Mouse (Mus musculus) MEL (cell line): Measurements from ENCODE around the gene Cartpt. TPM values are rescaled to one million over a fixed set of nuclear protein-coding genes. Genes with fewer than 3 reads are reported as not detected.

Experiments
- DNase-seq: peaks from one replicate; pipeline ENCODE4 v3.0.0; 2011; ENCODE audit warnings: low read depth, low spot score
- H3K27ac ChIP-seq: 2 replicates; pipeline ENCODE4 v1.5.1; 2012; ENCODE audit warnings: low read depth, mild to moderate bottlenecking, control low read depth, low read length, moderate library complexity; ENCODE audit not compliant: control insufficient read depth
- H3K27me3 ChIP-seq, 2 experiments: fragments of 150-350 bp in 1 of 2; sonication (generic) in 1 of 2; 2 replicates each; pipeline ENCODE4 v1.6.1; 2012; ENCODE audit warnings: low read length in 2 of 2, mild to moderate bottlenecking in 2 of 2, improper control_type of control experiment in 1 of 2, moderate library complexity in 1 of 2; ENCODE audit not compliant: insufficient read depth in 2 of 2, control insufficient read depth in 1 of 2
- H3K36me3 ChIP-seq, 2 experiments: 2 replicates each; pipeline ENCODE4 v1.6.1; 2012 to 2014; ENCODE audit warnings: low read length in 2 of 2, improper control_type of control experiment in 1 of 2, inconsistent platforms in 1 of 2, mild to moderate bottlenecking in 1 of 2; ENCODE audit not compliant: insufficient read depth in 2 of 2, control insufficient read depth in 1 of 2
- H3K4me1 ChIP-seq, 2 experiments: fragments of 150-350 bp in 1 of 2; sonication (generic) in 1 of 2; 2 replicates each; pipeline ENCODE4 v1.6.1; 2012; ENCODE audit warnings: low read length in 2 of 2, improper control_type of control experiment in 1 of 2, mild to moderate bottlenecking in 1 of 2; ENCODE audit not compliant: insufficient read depth in 2 of 2, control insufficient read depth in 1 of 2
- H3K4me3 ChIP-seq, 2 experiments: fragments of 150-350 bp in 1 of 2; sonication (generic) in 1 of 2; 2 replicates each; pipeline ENCODE4 v1.5.1; 2012; ENCODE audit warnings: low read depth in 2 of 2, low read length in 2 of 2, mild to moderate bottlenecking in 2 of 2, moderate library complexity in 2 of 2, control low read depth in 1 of 2, improper control_type of control experiment in 1 of 2; ENCODE audit not compliant: control insufficient read depth in 1 of 2, insufficient read depth in 1 of 2
- H3K79me2 ChIP-seq: 2 replicates; pipeline ENCODE4 v1.6.1; 2012; ENCODE audit warnings: mild to moderate bottlenecking, low read length, moderate library complexity; ENCODE audit not compliant: control insufficient read depth, poor library complexity, insufficient read depth
- H3K9ac ChIP-seq: 2 replicates; pipeline ENCODE4 v1.6.1; 2012; ENCODE audit warnings: low read depth, mild to moderate bottlenecking, control low read depth, low read length, moderate library complexity; ENCODE audit not compliant: control insufficient read depth, poor library complexity, severe bottlenecking
- H3K9me3 ChIP-seq: fragments of 150-350 bp; sonication (generic); replicated peaks from 2 replicates; pipeline ENCODE4 v1.6.1; 2012; ENCODE audit warnings: mild to moderate bottlenecking, low read length, improper control_type of control experiment, moderate library complexity; ENCODE audit not compliant: insufficient read depth
- BHLHE40 ChIP-seq: IDR thresholded peaks from 2 replicates; pipeline ENCODE4 v1.6.1; 2012; ENCODE audit warnings: low read depth, mild to moderate bottlenecking, inconsistent platforms, low read length, improper control_type of control experiment, borderline replicate concordance
- CHD1 ChIP-seq: IDR thresholded peaks from 2 replicates; pipeline ENCODE4 v1.6.1; 2012; ENCODE audit warnings: low read depth, mild to moderate bottlenecking, inconsistent platforms, low read length, improper control_type of control experiment
- CTCF ChIP-seq, 3 experiments: IDR thresholded peaks in 2 of 3; conservative IDR thresholded peaks in 1 of 3; 2 replicates each; pipeline ENCODE4 v1.5.1; 2011 to 2012; ENCODE audit warnings: low read length in 3 of 3, low read depth in 2 of 3, mild to moderate bottlenecking in 2 of 3, improper control_type of control experiment in 1 of 3, inconsistent platforms in 1 of 3, mixed read lengths in 1 of 3, moderate library complexity in 1 of 3; ENCODE audit not compliant: control insufficient read depth in 1 of 3, insufficient read depth in 1 of 3, poor library complexity in 1 of 3, severe bottlenecking in 1 of 3
- E2F4 ChIP-seq: IDR thresholded peaks from 2 replicates; pipeline ENCODE4 v1.6.1; 2011; ENCODE audit warnings: low read depth, low read length, improper control_type of control experiment, borderline replicate concordance
- GABPA ChIP-seq: IDR thresholded peaks from 2 replicates; pipeline ENCODE4 v1.6.1; 2012; ENCODE audit warnings: low read depth, mild to moderate bottlenecking, inconsistent platforms, low read length, improper control_type of control experiment, moderate library complexity
- JUND ChIP-seq: IDR thresholded peaks from 2 replicates; pipeline ENCODE4 v1.6.1; 2011; ENCODE audit warnings: low read depth, mild to moderate bottlenecking, improper control_type of control experiment, low read length
- MAFK ChIP-seq: IDR thresholded peaks from 2 replicates; pipeline ENCODE4 v1.6.1; 2011; ENCODE audit warnings: low read depth, mild to moderate bottlenecking, low read length, improper control_type of control experiment, borderline replicate concordance
- MAZ ChIP-seq: IDR thresholded peaks from 2 replicates; pipeline ENCODE4 v1.6.1; 2012; ENCODE audit warnings: low read depth, mild to moderate bottlenecking, inconsistent platforms, low read length, improper control_type of control experiment
- MEF2A ChIP-seq: IDR thresholded peaks from 2 replicates; pipeline ENCODE4 v1.6.1; 2014; ENCODE audit warnings: low read depth, mild to moderate bottlenecking, inconsistent platforms, low read length, improper control_type of control experiment; ENCODE audit not compliant: poor library complexity, insufficient replicate concordance, severe bottlenecking; ENCODE audit errors: extremely low read depth
- NRF1 ChIP-seq: IDR thresholded peaks from 2 replicates; pipeline ENCODE4 v1.6.1; 2014; ENCODE audit warnings: low read depth, mild to moderate bottlenecking, inconsistent platforms, low read length, improper control_type of control experiment, moderate library complexity; ENCODE audit not compliant: poor library complexity, insufficient read depth, severe bottlenecking
- POLR2A ChIP-seq, 2 experiments: IDR thresholded peaks; 2 replicates each; pipeline ENCODE4 v1.6.1; 2011 to 2012; ENCODE audit warnings: low read length in 2 of 2, mild to moderate bottlenecking in 2 of 2, control low read depth in 1 of 2, improper control_type of control experiment in 1 of 2, low read depth in 1 of 2, moderate library complexity in 1 of 2; ENCODE audit not compliant: control insufficient read depth in 1 of 2, insufficient read depth in 1 of 2, poor library complexity in 1 of 2
- POLR2AphosphoS2 ChIP-seq: IDR thresholded peaks from 2 replicates; pipeline ENCODE4 v1.6.1; 2011; ENCODE audit warnings: low read length, improper control_type of control experiment
- POLR2AphosphoS5 ChIP-seq: IDR thresholded peaks from 2 replicates; pipeline ENCODE4 v1.6.1; 2012; ENCODE audit warnings: low read depth, borderline replicate concordance, mild to moderate bottlenecking, inconsistent platforms, low read length, moderate library complexity, mixed read lengths
- RCOR1 ChIP-seq: IDR thresholded peaks from 2 replicates; pipeline ENCODE4 v1.6.1; 2012; ENCODE audit warnings: low read depth, mild to moderate bottlenecking, inconsistent platforms, low read length, improper control_type of control experiment
- SIN3A ChIP-seq: IDR thresholded peaks from 2 replicates; pipeline ENCODE4 v1.6.1; 2012; ENCODE audit warnings: low read length, improper control_type of control experiment, inconsistent platforms
- SMC3 ChIP-seq: IDR thresholded peaks from 2 replicates; pipeline ENCODE4 v1.6.1; 2011; ENCODE audit warnings: low read depth, low read length, improper control_type of control experiment
- TAL1 ChIP-seq: IDR thresholded peaks from 2 replicates; pipeline ENCODE4 v1.6.1; 2012; ENCODE audit warnings: mild to moderate bottlenecking, inconsistent platforms, low read length, moderate library complexity, mixed read lengths
- UBTF ChIP-seq: IDR thresholded peaks from 2 replicates; pipeline ENCODE4 v1.6.1; 2012; ENCODE audit warnings: low read depth, mild to moderate bottlenecking, inconsistent platforms, low read length, improper control_type of control experiment, moderate library complexity, borderline replicate concordance; ENCODE audit not compliant: insufficient read depth
- USF1 ChIP-seq: IDR thresholded peaks from 2 replicates; pipeline ENCODE4 v1.6.1; 2014; ENCODE audit warnings: low read depth, mild to moderate bottlenecking, inconsistent platforms, low read length, improper control_type of control experiment, moderate library complexity
- ZC3H11A ChIP-seq: IDR thresholded peaks from 2 replicates; pipeline ENCODE4 v1.6.1; 2012; ENCODE audit warnings: low read depth, mild to moderate bottlenecking, inconsistent platforms, low read length, improper control_type of control experiment
- ZKSCAN1 ChIP-seq: IDR thresholded peaks from 2 replicates; pipeline ENCODE4 v1.6.1; 2012; ENCODE audit warnings: low read depth, mild to moderate bottlenecking, inconsistent platforms, low read length, improper control_type of control experiment, moderate library complexity
- ZMIZ1 ChIP-seq: IDR thresholded peaks from 2 replicates; pipeline ENCODE4 v1.6.1; 2012; ENCODE audit warnings: low read depth, mild to moderate bottlenecking, inconsistent platforms, low read length, improper control_type of control experiment, moderate library complexity
- ZNF384 ChIP-seq: IDR thresholded peaks from 2 replicates; pipeline ENCODE4 v1.6.1; 2012; ENCODE audit warnings: low read depth, mild to moderate bottlenecking, inconsistent platforms, low read length, improper control_type of control experiment
- polyA plus RNA-seq, 2 experiments: library from polyadenylated mRNA; stranded (reverse) in 1 of 2; unstranded in 1 of 2; fragments of >175 nt in 1 of 2; fragments of >200 nt in 1 of 2; gene quantifications; 2 replicates each; pipeline versions ENCODE4 v1.2.1 to v1.2.4; 2012; ENCODE audit warnings: low replicate concordance in 2 of 2, low read depth in 1 of 2; ENCODE audit not compliant: insufficient read length in 2 of 2, insufficient read depth in 1 of 2, missing spikeins in 1 of 2
- total RNA-seq: library from RNA; depleted of rRNA; stranded (reverse); fragments of 300-350 nt; gene quantifications from 2 replicates; pipeline ENCODE4 v1.2.3, GENCODE M21; 2012

The Cartpt gene
- total and polyA plus RNA-seq, 3 experiments: not detected

GRCm38 (mm10) chr13:99937741-99938140 lies 36.9 kb upstream of the Cartpt start:
- DNase-seq: no peak

GRCm38 (mm10) chr13:99932406-99932805 lies 31.5 kb upstream of the Cartpt start:
- Histone ChIP-seq H3K36me3 (no peaks in the 10 kb centered on the region), H3K9me3 (no peaks in the 10 kb centered on the region), H3K4me3 (no peak overlapping the region), H3K27me3 (no peaks in the 10 kb centered on the region), H3K79me2 (no peaks in the 10 kb centered on the region), H3K4me1 (no peaks in the 10 kb centered on the region), H3K27ac (no peak overlapping the region), H3K9ac (no peak overlapping the region)
- DNase-seq: no peak
- TF ChIP-seq ZKSCAN1 (no peak), ZNF384 (no peak), MAFK (no peak), JUND (no peak), MEF2A (no peak), NRF1 (no peak), USF1 (no peak)

More at GRCm38 (mm10) chr13:99937741-99938140, 36.9 kb upstream of the Cartpt start:
- Histone ChIP-seq H3K79me2 (no peaks in the 10 kb centered on the region), H3K9ac (no peak overlapping the region), H3K36me3 (peaks cover 0 to 6% of the 10 kb centered on the region in 2 experiments; a peak in 2 of 4 replicates), H3K9me3 (no peaks in the 10 kb centered on the region), H3K4me1 (peaks cover 0 to 8% of the 10 kb centered on the region in 2 experiments; a peak in 2 of 4 replicates), H3K4me3 (no peak overlapping the region), H3K27me3 (no peaks in the 10 kb centered on the region), H3K27ac (no peak overlapping the region)
- TF ChIP-seq UBTF (no peak), ZNF384 (no peak), ZC3H11A (no peak), POLR2AphosphoS2 (no peak), BHLHE40 (no peak), MAFK (no peak), GABPA (no peak), SIN3A (no peak)

DNA sequence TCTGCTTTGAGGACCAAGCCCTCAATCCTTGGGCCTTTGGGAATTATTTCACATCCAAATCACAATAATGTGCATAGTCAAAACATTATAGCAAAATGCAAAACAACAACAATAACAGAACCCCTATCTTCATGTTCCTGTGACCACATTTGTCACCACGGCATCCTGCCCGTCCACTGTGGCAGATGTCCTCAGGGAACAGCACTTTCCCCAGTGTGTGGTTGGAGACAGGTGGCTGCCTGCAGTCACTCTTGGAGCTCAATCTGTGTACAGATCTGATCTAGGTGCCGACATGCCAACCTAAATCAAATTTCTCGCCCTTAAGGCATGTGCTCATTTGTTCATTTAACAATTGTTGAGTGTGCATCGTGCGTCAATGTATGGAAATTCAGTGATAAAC lies 30.6 kb upstream of the Cartpt start:
- no peaks in the 10 kb centered on the region for H3K9me3 ChIP-seq
- H3K9ac ChIP-seq: no peak overlapping the region
- no peaks in the 10 kb centered on the region for H3K27me3 ChIP-seq
- DNase-seq: no peak
- H3K79me2 ChIP-seq: no peaks in the 10 kb centered on the region
- H3K36me3 ChIP-seq: no peaks in the 10 kb centered on the region
- H3K4me1 ChIP-seq: no peaks in the 10 kb centered on the region
- H3K27ac ChIP-seq: no peak overlapping the region
- no peak overlapping the region for H3K4me3 ChIP-seq
- TF ChIP-seq POLR2AphosphoS2: no peak
- TF ChIP-seq GABPA: no peak
- no peak for TF ChIP-seq ZMIZ1
- no peak for TF ChIP-seq MAFK
- no peak for TF ChIP-seq CTCF (IDR thresholded peaks at IDR 0.05 in 2 of 3, conservative IDR thresholded peaks at IDR 0.05 in 1 of 3; ENCODE audit: control insufficient read depth in 1 of 3, insufficient read depth in 1 of 3, low read depth in 2 of 3, low read length in 3 of 3, poor library complexity in 1 of 3, severe bottlenecking in 1 of 3)
- TF ChIP-seq POLR2A (IDR thresholded peaks at IDR 0.05; ENCODE audit: control insufficient read depth in 1 of 2, insufficient read depth in 1 of 2, low read depth in 1 of 2, low read length in 2 of 2, poor library complexity in 1 of 2): no peak
- TF ChIP-seq CHD1: no peak
- TF ChIP-seq SMC3: no peak
- TF ChIP-seq RCOR1: no peak
- TF ChIP-seq USF1: no peak
- TF ChIP-seq ZKSCAN1: no peak
- TF ChIP-seq E2F4: no peak
- TF ChIP-seq ZNF384: no peak
- no peak for TF ChIP-seq MAZ
- no peak for TF ChIP-seq TAL1
- TF ChIP-seq POLR2AphosphoS5: no peak
